Mouse (Mus musculus) kidney, postnatal 14 days (tissue): ENCODE data around the gene Prss1.
"Not testable (repeated sequence)": the region's sequence is repeated elsewhere in the genome, so short reads cannot be mapped to it uniquely, and the experiment has no call there.

Source experiments
- DNase-seq: peaks from one replicate; pipeline ENCODE4 v3.0.0; 2022; ENCODE audit warnings: mixed read lengths

The Prss1 gene

GRCm38 (mm10) chr6:41458632-41459031 is at the start of gene Prss1:
TSS of gene Prss1 (plus strand) at chr6:41458932.
- DNase-seq: not testable (repeated sequence)

- not testable (repeated sequence) for DNase-seq
Measured at GRCm38 (mm10) chr6:41442261-41442660, 16.5 kb upstream of the Prss1 start.

GRCm38 (mm10) chr6:41446045-41446444 is 12.7 kb upstream of the Prss1 start, which contains the start of gene Gm10334:
TSS of gene Gm10334 (minus strand) at chr6:41446145.
- not testable (repeated sequence) for DNase-seq

- no peak for DNase-seq
Measured at GRCm38 (mm10) chr6:41499374-41499773, 40.6 kb downstream of the Prss1 start.

- no peak for DNase-seq
Measured at GRCm38 (mm10) chr6:41504915-41505314, 46.2 kb downstream of the Prss1 start.

- no peak for DNase-seq
Measured at GRCm38 (mm10) chr6:41505323-41505722, 46.6 kb downstream of the Prss1 start.
